Mouse (Mus musculus): ENCODE data around the gene S1pr3.

S1pr3 gene

GRCm38 (mm10) chr13:51408519-51409001 is at the start of gene S1pr3:
Gene S1pr3, plus strand, starts transcription at chr13:51408639.
- DNase-seq (ENCODE audit: extremely low read depth, insufficient read length, low spot score) = no peak

GRCm38 (mm10) chr13:51360441-51360962 is 47.9 kb upstream of the S1pr3 start:
- DNase-seq (ENCODE audit: extremely low read depth, insufficient read length, low spot score) = no peak

GRCm38 (mm10) chr13:51363390-51363789 is 45.0 kb upstream of the S1pr3 start:
- no peak for DNase-seq (ENCODE audit: extremely low read depth, insufficient read length, low spot score)

GRCm38 (mm10) chr13:51363985-51364384 is 44.5 kb upstream of the S1pr3 start:
- no peak for DNase-seq (ENCODE audit: extremely low read depth, insufficient read length, low spot score)

- DNase-seq (ENCODE audit: extremely low read depth, insufficient read length, low spot score) = no peak
Observed at GRCm38 (mm10) chr13:51365191-51365590, 43.2 kb upstream of the S1pr3 start.

GRCm38 (mm10) chr13:51368346-51368745 is 40.1 kb upstream of the S1pr3 start:
- no peak for DNase-seq (ENCODE audit: extremely low read depth, insufficient read length, low spot score)

GRCm38 (mm10) chr13:51369354-51369753 is 39.1 kb upstream of the S1pr3 start:
- no peak for DNase-seq (ENCODE audit: extremely low read depth, insufficient read length, low spot score)

- no peak for DNase-seq (ENCODE audit: extremely low read depth, insufficient read length, low spot score)
Observed at GRCm38 (mm10) chr13:51373086-51373485, 35.4 kb upstream of the S1pr3 start.

- DNase-seq (ENCODE audit: extremely low read depth, insufficient read length, low spot score) = no peak
Observed at GRCm38 (mm10) chr13:51374026-51374807, 34.2 kb upstream of the S1pr3 start.

GRCm38 (mm10) chr13:51378126-51378525 is 30.3 kb upstream of the S1pr3 start:
- DNase-seq (ENCODE audit: extremely low read depth, insufficient read length, low spot score) = no peak

- no peak for DNase-seq (ENCODE audit: extremely low read depth, insufficient read length, low spot score)
Observed at GRCm38 (mm10) chr13:51379596-51379995, 28.8 kb upstream of the S1pr3 start.

- DNase-seq (ENCODE audit: extremely low read depth, insufficient read length, low spot score) = no peak
Observed at GRCm38 (mm10) chr13:51381498-51381897, 26.9 kb upstream of the S1pr3 start.

- DNase-seq (ENCODE audit: extremely low read depth, insufficient read length, low spot score) = no peak
Observed at GRCm38 (mm10) chr13:51384899-51385298, 23.5 kb upstream of the S1pr3 start.

GRCm38 (mm10) chr13:51387908-51388307 is 20.5 kb upstream of the S1pr3 start:
- DNase-seq (ENCODE audit: extremely low read depth, insufficient read length, low spot score) = no peak

- no peak for DNase-seq (ENCODE audit: extremely low read depth, insufficient read length, low spot score)
Observed at GRCm38 (mm10) chr13:51390398-51390797, 18.0 kb upstream of the S1pr3 start.

GRCm38 (mm10) chr13:51391359-51391916 is 17.0 kb upstream of the S1pr3 start:
- no peak for DNase-seq (ENCODE audit: extremely low read depth, insufficient read length, low spot score)

- DNase-seq (ENCODE audit: extremely low read depth, insufficient read length, low spot score) = no peak
Observed at GRCm38 (mm10) chr13:51392256-51392655, 16.2 kb upstream of the S1pr3 start.

- DNase-seq (ENCODE audit: extremely low read depth, insufficient read length, low spot score) = no peak
Observed at GRCm38 (mm10) chr13:51397861-51398260, 10.6 kb upstream of the S1pr3 start.

GRCm38 (mm10) chr13:51399562-51399961 is 8.9 kb upstream of the S1pr3 start:
- DNase-seq (ENCODE audit: extremely low read depth, insufficient read length, low spot score) = no peak

- no peak for DNase-seq (ENCODE audit: extremely low read depth, insufficient read length, low spot score)
Observed at GRCm38 (mm10) chr13:51400186-51400719, 8.2 kb upstream of the S1pr3 start.

GRCm38 (mm10) chr13:51400736-51401501 is 7.5 kb upstream of the S1pr3 start:
- no peak for DNase-seq (ENCODE audit: extremely low read depth, insufficient read length, low spot score)
